Mouse (Mus musculus) neural tube, embryonic 12.5 days (tissue): ENCODE measurements around the gene Castor1. TPM values are rescaled to one million over a fixed set of nuclear protein-coding genes. Genes with fewer than 3 reads are reported as not detected.

Source experiments
- ATAC-seq: fragments of 200-750 bp; cut with Nextera tagmentation; 2 replicates; pipeline ENCODE4 v1.8.0; 2017; ENCODE audit warnings: low read depth, mild to moderate bottlenecking, moderate TSS enrichment, moderate library complexity; ENCODE audit not compliant: low FRiP score
- H3K27ac ChIP-seq: fragments of 300-500 bp; sonication (generic); 2 replicates; pipeline ENCODE4 v1.5.1; 2016
- H3K27me3 ChIP-seq: fragments of 300-500 bp; sonication (generic); replicated peaks from 2 replicates; pipeline ENCODE4 v1.6.1; 2016; ENCODE audit warnings: mild to moderate bottlenecking
- H3K36me3 ChIP-seq: fragments of 300-500 bp; sonication (generic); 2 replicates; pipeline ENCODE4 v1.6.1; 2016; ENCODE audit warnings: mild to moderate bottlenecking
- H3K4me1 ChIP-seq: fragments of 300-500 bp; sonication (generic); 2 replicates; pipeline ENCODE4 v1.6.1; 2016
- H3K4me2 ChIP-seq: fragments of 300-500 bp; sonication (generic); replicated peaks from 2 replicates; pipeline ENCODE4 v1.6.1; 2016; ENCODE audit warnings: mild to moderate bottlenecking
- H3K4me3 ChIP-seq: fragments of 300-500 bp; sonication (generic); 2 replicates; pipeline ENCODE4 v1.5.1; 2016
- H3K9ac ChIP-seq: fragments of 300-500 bp; sonication (generic); 2 replicates; pipeline ENCODE4 v1.6.1; 2016; ENCODE audit warnings: mild to moderate bottlenecking
- H3K9me3 ChIP-seq: fragments of 300-500 bp; sonication (generic); 2 replicates; pipeline ENCODE4 v1.6.1; 2016; ENCODE audit warnings: mild to moderate bottlenecking
- WGBS: fragments of 180-500 bp; shearing (Covaris S2); methylation state at CpG from one replicate; pipeline ENCODE4 v1.1.7; 2016; 5-methylcytosine and 5-hydroxymethylcytosine counted together
- polyA plus RNA-seq: library from polyadenylated mRNA; unstranded; fragments of >200 nt; fragmentation: Nextera tagmentation; extraction: Ambion mirVana; gene quantifications from 2 replicates; pipeline ENCODE4 v1.2.1, GENCODE M21; 2016

The Castor1 gene
- polyA plus RNA-seq, 1 experiment from 2014 or later = 2.3 TPM

GRCm38 (mm10) chr11:4260463-4261187, 42.6 kb downstream of the Castor1 start:
- Histone ChIP-seq H3K36me3 (no peaks in the 10 kb centered on the region), H3K4me1 (peaks cover 6% of the 10 kb centered on the region; the same call in 1 of the 2 replicates), H3K27ac (no peak overlapping the region), H3K9ac (no peak overlapping the region), H3K27me3 (peaks cover 13% of the 10 kb centered on the region), H3K9me3 (no peaks in the 10 kb centered on the region), H3K4me3 (no peak overlapping the region), H3K4me2 (no peak overlapping the region)
- WGBS = 58% methylated on average over 14 of the region's 14 CpGs
- no peak for ATAC-seq

- ATAC-seq = no peak
- no peak overlapping the region for H3K27ac ChIP-seq
- no peaks in the 10 kb centered on the region for H3K9me3 ChIP-seq
- no peaks in the 10 kb centered on the region for H3K36me3 ChIP-seq
- peaks cover 19% of the 10 kb centered on the region for H3K27me3 ChIP-seq
- WGBS = 51% methylated on average over 7 of the region's 7 CpGs
- H3K4me1 ChIP-seq = peaks cover 8% of the 10 kb centered on the region; the same call in 1 of the 2 replicates
- no peak overlapping the region for H3K9ac ChIP-seq
- H3K4me3 ChIP-seq = no peak overlapping the region
- no peak overlapping the region for H3K4me2 ChIP-seq
These were observed 43.1 kb downstream of the Castor1 start for GRCm38 (mm10) chr11:4261188-4261494.

- no peaks in the 10 kb centered on the region for H3K36me3 ChIP-seq
- H3K9me3 ChIP-seq = no peaks in the 10 kb centered on the region
- peaks cover 15% of the 10 kb centered on the region for H3K4me1 ChIP-seq
- H3K27ac ChIP-seq = no peak overlapping the region
- no peak for ATAC-seq
- WGBS = 43% methylated on average over 5 of the region's 5 CpGs
- H3K4me3 ChIP-seq = no peak overlapping the region
- peaks cover 27% of the 10 kb centered on the region for H3K27me3 ChIP-seq
- no peak overlapping the region for H3K4me2 ChIP-seq
- H3K9ac ChIP-seq = no peak overlapping the region
These were observed 43.9 kb downstream of the Castor1 start for GRCm38 (mm10) chr11:4261969-4262368.

DNA sequence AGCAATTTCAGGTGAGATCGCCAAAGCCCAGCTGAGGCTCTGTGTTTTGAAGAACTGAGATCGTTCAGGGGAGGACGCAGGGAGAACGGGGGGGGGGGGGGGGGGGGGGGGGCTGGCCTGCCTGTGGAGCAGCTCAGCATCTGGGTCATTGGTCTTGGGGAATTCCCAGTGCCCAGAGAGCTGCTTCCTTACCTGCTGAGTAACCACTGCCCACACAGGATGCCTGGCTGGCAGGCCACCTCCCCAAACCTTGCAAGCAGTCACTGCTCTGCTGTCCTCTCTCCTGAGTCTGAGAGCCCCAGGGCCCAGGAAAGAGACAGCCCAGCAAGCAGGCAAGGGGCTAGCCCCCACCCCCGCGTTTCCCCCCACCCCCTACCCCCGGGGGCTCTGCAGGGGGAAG, 44.8 kb downstream of the Castor1 start:
- no peak overlapping the region for H3K4me3 ChIP-seq
- H3K9me3 ChIP-seq = no peaks in the 10 kb centered on the region
- H3K36me3 ChIP-seq = no peaks in the 10 kb centered on the region
- peaks cover 36% of the 10 kb centered on the region for H3K27me3 ChIP-seq
- H3K27ac ChIP-seq = no peak overlapping the region
- peaks cover 18% of the 10 kb centered on the region for H3K4me1 ChIP-seq
- H3K9ac ChIP-seq = no peak overlapping the region
- WGBS = 25% methylated on average over 7 of the region's 7 CpGs
- ATAC-seq = no peak
- no peak overlapping the region for H3K4me2 ChIP-seq

GRCm38 (mm10) chr11:4263296-4263695, 45.3 kb downstream of the Castor1 start:
- 54% methylated on average over 1 of the region's 1 CpGs for WGBS
- peaks cover 40% of the 10 kb centered on the region for H3K27me3 ChIP-seq
- peaks cover 18% of the 10 kb centered on the region for H3K4me1 ChIP-seq
- H3K9ac ChIP-seq = no peak overlapping the region
- no peaks in the 10 kb centered on the region for H3K9me3 ChIP-seq
- no peak overlapping the region for H3K27ac ChIP-seq
- no peak overlapping the region for H3K4me2 ChIP-seq
- ATAC-seq = no peak
- no peak overlapping the region for H3K4me3 ChIP-seq
- H3K36me3 ChIP-seq = no peaks in the 10 kb centered on the region

- H3K27me3 ChIP-seq = peaks cover 44% of the 10 kb centered on the region
These were observed 46.0 kb downstream of the Castor1 start for GRCm38 (mm10) chr11:4264066-4264465.

DNA sequence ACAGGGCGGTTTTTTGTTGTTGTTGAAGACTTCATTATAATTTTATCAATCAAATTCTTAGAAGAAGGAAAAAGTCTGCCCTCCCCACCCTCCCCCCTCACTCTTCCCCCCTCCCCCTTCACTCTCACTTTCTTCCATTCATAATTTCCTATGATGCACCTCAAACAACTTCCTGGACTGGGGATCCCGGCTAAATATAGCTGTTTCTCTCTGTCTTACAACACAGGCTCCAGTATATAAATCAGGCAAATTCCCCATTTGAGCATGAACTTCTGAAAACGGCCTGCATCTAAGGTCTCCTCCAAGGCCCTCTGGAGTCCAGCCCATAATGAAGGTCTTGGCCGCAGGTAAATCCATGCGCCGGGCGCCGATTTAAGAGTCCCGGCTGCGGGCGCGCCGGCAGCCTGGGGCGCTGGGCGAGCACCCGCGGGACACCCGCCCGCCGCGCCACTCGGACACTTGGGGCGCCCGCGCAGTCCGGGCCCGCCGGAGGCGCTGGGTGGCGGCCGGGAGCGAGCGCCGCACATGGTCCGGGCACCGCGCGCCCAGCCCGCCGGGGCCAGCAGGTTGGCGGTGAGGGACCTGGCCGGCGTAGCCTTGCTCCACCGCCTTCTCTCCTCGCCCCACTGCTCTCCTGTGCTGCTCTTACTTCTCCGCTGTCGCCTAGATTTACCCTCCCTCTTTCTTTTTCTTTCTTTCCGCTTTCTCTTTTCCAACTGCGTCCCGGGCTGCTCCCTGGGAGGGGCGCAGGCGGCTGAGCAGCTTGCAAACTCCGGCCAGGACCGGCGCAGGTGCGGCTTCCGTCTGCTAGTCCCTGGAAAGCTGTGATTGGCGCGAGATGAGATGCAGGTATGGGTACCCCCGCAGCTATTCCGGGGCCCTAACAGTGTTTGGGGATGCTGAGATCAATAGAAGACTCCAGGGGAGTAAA, 48.5 kb downstream of the Castor1 start:
- Histone ChIP-seq H3K27me3 (peaks cover 47% of the 10 kb centered on the region), H3K9ac (peak overlapping the region; percentile 51; the same call in 1 of the 2 replicates), H3K4me1 (peaks cover 13% of the 10 kb centered on the region), H3K4me3 (peak overlapping the region; percentile 47), H3K27ac (no peak overlapping the region), H3K9me3 (no peaks in the 10 kb centered on the region), H3K36me3 (no peaks in the 10 kb centered on the region), H3K4me2 (peak overlapping the region; percentile 85)
- WGBS = 1% methylated on average over 61 of the region's 61 CpGs
- ATAC-seq = 0 out of 2 replicates have a peak, but pooled peaks have one; percentile 15

More at GRCm38 (mm10) chr11:4264066-4264465, 46.0 kb downstream of the Castor1 start:
- Histone ChIP-seq H3K27ac (no peak overlapping the region), H3K4me1 (peaks cover 18% of the 10 kb centered on the region), H3K4me2 (no peak overlapping the region), H3K4me3 (no peak overlapping the region), H3K9me3 (no peaks in the 10 kb centered on the region), H3K36me3 (no peaks in the 10 kb centered on the region), H3K9ac (no peak overlapping the region)
- WGBS = 73% methylated on average over 7 of the region's 7 CpGs
- no peak for ATAC-seq

GRCm38 (mm10) chr11:4267202-4267578, 49.2 kb downstream of the Castor1 start:
- no peak overlapping the region for H3K9ac ChIP-seq
- ATAC-seq = no peak

GRCm38 (mm10) chr11:4268500-4268899, 50.5 kb downstream of the Castor1 start:
- H3K27me3 ChIP-seq = peaks cover 47% of the 10 kb centered on the region
- H3K4me1 ChIP-seq = peaks cover 13% of the 10 kb centered on the region
- H3K27ac ChIP-seq = no peak overlapping the region
- H3K9ac ChIP-seq = no peak overlapping the region
- H3K9me3 ChIP-seq = no peaks in the 10 kb centered on the region
- 84% methylated on average over 6 of the region's 6 CpGs for WGBS
- H3K4me3 ChIP-seq = no peak overlapping the region
- H3K4me2 ChIP-seq = no peak overlapping the region
- no peaks in the 10 kb centered on the region for H3K36me3 ChIP-seq
- ATAC-seq = no peak

More at GRCm38 (mm10) chr11:4267202-4267578, 49.2 kb downstream of the Castor1 start:
- H3K27me3 ChIP-seq = peaks cover 47% of the 10 kb centered on the region
- peaks cover 13% of the 10 kb centered on the region for H3K4me1 ChIP-seq
- WGBS = 6% methylated on average over 13 of the region's 13 CpGs
- H3K4me2 ChIP-seq = peak overlapping the region; percentile 85
- no peaks in the 10 kb centered on the region for H3K36me3 ChIP-seq
- no peaks in the 10 kb centered on the region for H3K9me3 ChIP-seq
- H3K4me3 ChIP-seq = peak overlapping the region; percentile 47
- no peak overlapping the region for H3K27ac ChIP-seq

DNA sequence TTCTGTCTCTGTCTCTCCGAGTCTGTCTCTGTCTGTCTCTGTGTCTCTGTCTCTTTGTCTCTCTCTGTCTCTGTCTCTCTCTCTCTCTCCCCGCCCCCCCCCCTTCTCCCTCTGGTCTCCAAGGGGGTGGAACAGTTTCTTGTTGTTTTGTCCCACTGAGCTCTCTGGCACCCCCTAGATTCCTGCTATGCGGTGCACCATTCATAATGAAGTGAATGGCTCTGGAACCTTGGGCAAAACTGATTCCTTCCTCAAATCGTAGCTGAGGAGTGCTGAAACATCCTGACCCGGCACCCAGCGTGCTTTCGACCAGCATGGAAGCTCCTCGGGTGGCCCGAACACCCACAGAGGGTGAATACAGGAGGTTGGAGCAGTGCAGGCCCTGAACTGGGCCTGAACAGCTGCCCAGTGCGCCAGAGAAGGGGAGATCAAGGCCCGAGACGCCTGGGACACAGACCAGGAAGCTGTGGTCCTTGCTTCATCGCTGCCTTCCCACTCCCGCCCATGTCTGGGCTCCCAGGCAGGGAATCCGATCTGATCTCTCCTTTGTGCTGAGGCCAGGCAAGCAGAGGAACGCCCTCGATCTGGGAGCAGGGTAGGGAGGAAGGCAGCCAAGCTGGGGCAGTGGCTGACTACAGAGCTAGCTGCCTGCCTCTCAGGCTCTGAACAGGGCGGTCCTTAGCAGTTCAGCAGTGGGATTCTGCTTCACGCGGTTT, 52.9 kb downstream of the Castor1 start:
- 39% methylated on average over 19 of the region's 20 CpGs for WGBS
- H3K36me3 ChIP-seq = no peaks in the 10 kb centered on the region
- ATAC-seq = no peak
- H3K27me3 ChIP-seq = peaks cover 31% of the 10 kb centered on the region
- no peaks in the 10 kb centered on the region for H3K9me3 ChIP-seq
- no peak overlapping the region for H3K4me3 ChIP-seq
- H3K4me1 ChIP-seq = peaks cover 13% of the 10 kb centered on the region
- no peak overlapping the region for H3K4me2 ChIP-seq
- H3K27ac ChIP-seq = no peak overlapping the region
- no peak overlapping the region for H3K9ac ChIP-seq

DNA sequence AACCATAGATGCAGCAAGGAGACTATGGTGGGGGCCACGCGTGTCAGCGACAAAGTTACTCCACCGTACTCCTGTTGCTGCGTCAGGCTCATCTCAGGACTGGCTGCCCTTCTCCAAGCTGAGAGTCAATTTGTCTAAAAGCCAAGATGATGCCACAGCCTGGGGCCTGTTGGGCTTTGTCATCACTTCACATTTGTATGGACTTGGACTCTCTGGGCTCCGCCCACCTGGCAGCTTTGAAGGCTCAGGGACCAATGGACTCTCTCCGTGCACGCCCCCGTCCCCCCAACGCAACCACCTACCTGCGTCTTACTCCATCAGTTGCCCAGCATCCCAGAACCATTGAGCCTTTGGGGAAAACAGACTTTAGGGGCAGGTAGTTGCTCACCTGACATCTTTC, 53.5 kb downstream of the Castor1 start:
- H3K4me3 ChIP-seq = no peak overlapping the region
- H3K36me3 ChIP-seq = no peaks in the 10 kb centered on the region
- peaks cover 6% of the 10 kb centered on the region for H3K4me1 ChIP-seq
- 66% methylated on average over 11 of the region's 11 CpGs for WGBS
- H3K9me3 ChIP-seq = no peaks in the 10 kb centered on the region
- H3K4me2 ChIP-seq = no peak overlapping the region
- no peak overlapping the region for H3K27ac ChIP-seq
- peaks cover 24% of the 10 kb centered on the region for H3K27me3 ChIP-seq
- no peak overlapping the region for H3K9ac ChIP-seq
- no peak for ATAC-seq
